Mouse (Mus musculus) embryonic facial prominence, embryonic 12.5 days (tissue): Measurements from ENCODE around the gene Brip1. TPM values are rescaled to one million over a fixed set of nuclear protein-coding genes. Genes with fewer than 3 reads are reported as not detected.
"Not testable (repeated sequence)": the region's sequence is repeated elsewhere in the genome, so short reads cannot be mapped to it uniquely, and the experiment has no call there.

Experiments used
- ATAC-seq: fragments of 200-750 bp; cut with Nextera tagmentation; 2 replicates; pipeline ENCODE4 v1.8.0; 2017; ENCODE audit not compliant: insufficient number of reproducible peaks, insufficient read depth, low FRiP score, low TSS enrichment
- H3K27ac ChIP-seq: fragments of 300-500 bp; sonication (generic); 2 replicates; pipeline ENCODE4 v1.5.1; 2016; ENCODE audit warnings: mild to moderate bottlenecking
- H3K27me3 ChIP-seq: fragments of 300-500 bp; sonication (generic); 2 replicates; pipeline ENCODE4 v1.6.1; 2016; ENCODE audit warnings: mild to moderate bottlenecking, moderate library complexity
- H3K36me3 ChIP-seq: fragments of 300-500 bp; sonication (generic); 2 replicates; pipeline ENCODE4 v1.6.1; 2016; ENCODE audit warnings: mild to moderate bottlenecking
- H3K4me1 ChIP-seq: fragments of 300-500 bp; sonication (generic); 2 replicates; pipeline ENCODE4 v1.6.1; 2016
- H3K4me2 ChIP-seq: fragments of 300-500 bp; sonication (generic); replicated peaks from 2 replicates; pipeline ENCODE4 v1.6.1; 2016; ENCODE audit warnings: mild to moderate bottlenecking, moderate library complexity
- H3K4me3 ChIP-seq: fragments of 300-500 bp; sonication (generic); 2 replicates; pipeline ENCODE4 v1.5.1; 2016; ENCODE audit warnings: mild to moderate bottlenecking
- H3K9ac ChIP-seq: fragments of 300-500 bp; sonication (generic); 2 replicates; pipeline ENCODE4 v1.6.1; 2016; ENCODE audit warnings: mild to moderate bottlenecking, moderate library complexity
- H3K9me3 ChIP-seq: fragments of 300-500 bp; sonication (generic); 2 replicates; pipeline ENCODE4 v1.6.1; 2016; ENCODE audit warnings: mild to moderate bottlenecking, moderate library complexity
- WGBS: fragments of 180-500 bp; shearing (Covaris S2); methylation state at CpG from one replicate; pipeline ENCODE4 v1.1.7; 2016; 5-methylcytosine and 5-hydroxymethylcytosine counted together
- polyA plus RNA-seq: library from polyadenylated mRNA; unstranded; fragments of >200 nt; fragmentation: Nextera tagmentation; extraction: Ambion mirVana; gene quantifications from 2 replicates; pipeline ENCODE4 v1.2.1, GENCODE M21; 2016

Brip1 gene
- polyA plus RNA-seq, 1 experiment from 2014 or later, result 9.3 TPM

DNA sequence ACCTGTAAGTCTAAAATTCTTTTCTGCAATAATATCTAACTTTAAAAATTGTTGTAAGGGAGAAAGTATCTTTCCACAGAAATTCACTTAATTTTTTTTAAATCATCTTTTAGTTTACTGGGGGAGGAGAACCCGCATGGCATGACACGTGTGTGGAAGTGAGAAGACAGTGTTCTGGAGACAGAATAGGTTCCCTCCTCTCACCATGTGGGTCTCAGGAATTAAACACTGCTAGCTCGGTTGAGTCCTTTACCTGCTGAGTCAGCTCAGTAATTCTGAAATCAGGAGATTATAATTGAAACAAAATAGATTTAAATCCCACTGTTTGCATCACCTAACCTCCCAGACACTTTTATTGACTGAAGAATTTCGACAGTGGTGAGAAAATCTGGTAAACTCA, 1.3 kb downstream of the Brip1 start:
- Histone ChIP-seq H3K4me3 (peak overlapping the region; percentile 69; the same call in 1 of the 2 replicates), H3K4me2 (peak overlapping the region; percentile 59), H3K27me3 (no peaks in the 10 kb centered on the region), H3K4me1 (peaks cover 13% of the 10 kb centered on the region), H3K9ac (no peak overlapping the region), H3K9me3 (peaks cover 19% of the 10 kb centered on the region; the same call in 1 of the 2 replicates), H3K27ac (no peak overlapping the region), H3K36me3 (peaks cover 40% of the 10 kb centered on the region)
- no peak for ATAC-seq
- WGBS, result 58% methylated on average over 4 of the region's 4 CpGs

- not testable (repeated sequence) for H3K27ac ChIP-seq, H3K4me3 ChIP-seq, H3K27me3 ChIP-seq, H3K4me2 ChIP-seq, H3K9me3 ChIP-seq, H3K4me1 ChIP-seq, ATAC-seq, H3K9ac ChIP-seq, H3K36me3 ChIP-seq
- WGBS, result 96% methylated on average over 7 of the region's 7 CpGs
Measured at GRCm38 (mm10) chr11:86185224-86185623, 15.8 kb downstream of the Brip1 start.

DNA sequence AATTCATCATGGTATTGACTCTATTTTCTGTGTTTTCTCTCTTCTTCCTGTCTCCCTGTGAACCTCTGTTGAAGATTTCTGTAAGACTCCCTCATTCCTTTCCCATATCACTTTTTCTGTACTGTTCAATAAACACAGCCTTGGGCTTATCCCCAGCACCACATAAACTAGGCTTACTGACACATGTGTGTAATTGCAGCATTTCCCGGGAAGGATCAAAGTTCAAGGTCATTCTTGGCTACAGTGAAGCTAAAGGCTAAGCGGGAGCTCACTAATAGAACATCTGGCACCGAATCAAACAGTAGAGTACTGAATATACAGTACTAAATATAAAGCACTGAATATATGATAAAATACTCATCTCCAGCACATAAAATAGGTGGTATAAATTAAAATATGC, 25.2 kb downstream of the Brip1 start:
- 65% methylated on average over 3 of the region's 3 CpGs for WGBS
- Histone ChIP-seq H3K9me3 (no peaks in the 10 kb centered on the region), H3K27ac (no peak overlapping the region), H3K4me2 (no peak overlapping the region), H3K4me1 (no peaks in the 10 kb centered on the region), H3K9ac (no peak overlapping the region), H3K36me3 (no peaks in the 10 kb centered on the region), H3K4me3 (no peak overlapping the region), H3K27me3 (no peaks in the 10 kb centered on the region)
- no peak for ATAC-seq

DNA sequence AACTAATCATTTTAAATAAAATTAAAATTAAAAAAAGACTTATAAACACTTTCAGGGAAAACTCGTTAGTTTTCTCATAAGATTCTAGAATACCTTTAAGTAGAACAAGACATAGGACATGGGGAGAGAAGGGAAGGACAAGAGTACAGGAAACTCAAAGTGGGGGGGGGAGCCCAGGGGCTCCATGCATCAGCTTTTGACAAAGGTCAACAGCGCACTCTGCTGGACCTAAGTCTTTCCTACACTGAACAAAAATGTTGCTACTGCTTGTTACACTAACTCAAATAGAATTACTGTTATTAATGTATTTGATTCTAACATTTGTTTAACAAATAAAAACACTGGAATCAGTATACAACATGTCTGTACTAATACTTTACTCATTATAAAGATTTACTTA, 26.8 kb downstream of the Brip1 start:
- Histone ChIP-seq H3K9me3 (no peaks in the 10 kb centered on the region), H3K27me3 (no peaks in the 10 kb centered on the region), H3K27ac (no peak overlapping the region), H3K9ac (no peak overlapping the region), H3K4me3 (no peak overlapping the region), H3K4me2 (no peak overlapping the region), H3K4me1 (no peaks in the 10 kb centered on the region), H3K36me3 (no peaks in the 10 kb centered on the region)
- 61% methylated on average over 2 of the region's 2 CpGs for WGBS
- ATAC-seq, result no peak

- no peaks in the 10 kb centered on the region for H3K27me3 ChIP-seq
- H3K4me3 ChIP-seq, result no peak overlapping the region
- no peaks in the 10 kb centered on the region for H3K4me1 ChIP-seq
- no peak overlapping the region for H3K27ac ChIP-seq
- H3K36me3 ChIP-seq, result 0 out of 2 replicates have a peak, but pooled peaks cover 3% of the 10 kb centered on the region
- WGBS, result 90% methylated on average over 2 of the region's 2 CpGs
- no peaks in the 10 kb centered on the region for H3K9me3 ChIP-seq
- no peak overlapping the region for H3K9ac ChIP-seq
- H3K4me2 ChIP-seq, result no peak overlapping the region
- no peak for ATAC-seq
Measured at GRCm38 (mm10) chr11:86170743-86171142, 30.2 kb downstream of the Brip1 start.

DNA sequence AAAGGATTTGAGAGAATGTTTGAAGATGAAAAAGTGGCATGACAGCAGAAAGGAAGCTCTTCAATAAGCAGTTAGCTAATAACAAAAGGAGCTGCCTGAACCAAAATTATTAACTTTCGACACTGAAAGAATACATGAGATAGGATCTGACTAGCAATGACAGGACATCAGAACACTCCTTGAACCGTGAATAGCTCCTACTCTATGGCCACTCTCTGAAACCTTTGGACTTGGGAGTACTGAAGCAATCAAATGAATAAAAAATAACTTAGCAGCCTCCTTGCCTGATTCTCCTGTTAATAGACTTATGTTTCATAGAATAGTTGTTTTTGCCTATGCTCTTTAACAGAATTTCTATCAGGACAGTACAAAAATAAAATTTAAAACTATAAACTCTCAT, 40.7 kb downstream of the Brip1 start:
- no peak for ATAC-seq
- no peak overlapping the region for H3K4me3 ChIP-seq
- H3K27ac ChIP-seq, result no peak overlapping the region

DNA sequence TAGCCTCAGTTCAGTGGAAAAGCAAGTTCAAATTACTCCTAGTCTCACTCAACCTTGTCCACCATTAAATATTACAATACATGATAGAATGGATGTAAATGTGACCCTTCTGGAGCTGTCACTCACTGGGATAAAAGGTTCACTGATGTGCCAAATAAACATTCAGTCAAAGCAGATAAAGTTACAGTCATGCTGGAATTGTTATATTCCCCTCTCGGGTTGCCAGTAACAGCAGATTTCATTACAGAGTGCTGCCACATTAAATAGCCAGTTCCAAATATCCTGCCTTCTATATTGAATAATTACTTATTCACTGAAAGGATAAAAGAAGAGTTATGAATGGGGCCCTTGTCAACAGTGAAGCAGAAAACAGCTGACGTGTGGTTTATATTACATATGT, 42.0 kb downstream of the Brip1 start:
- H3K4me2 ChIP-seq, result no peak overlapping the region
- no peaks in the 10 kb centered on the region for H3K36me3 ChIP-seq
- H3K4me1 ChIP-seq, result no peaks in the 10 kb centered on the region
- no peak overlapping the region for H3K27ac ChIP-seq
- WGBS, result 21% methylated on average over 2 of the region's 2 CpGs
- no peaks in the 10 kb centered on the region for H3K9me3 ChIP-seq
- no peak overlapping the region for H3K4me3 ChIP-seq
- no peak overlapping the region for H3K9ac ChIP-seq
- no peak for ATAC-seq
- no peaks in the 10 kb centered on the region for H3K27me3 ChIP-seq

More for the DNA sequence above, 40.7 kb downstream of the Brip1 start:
- Histone ChIP-seq H3K27me3 (no peaks in the 10 kb centered on the region), H3K9ac (no peak overlapping the region), H3K9me3 (no peaks in the 10 kb centered on the region), H3K36me3 (no peaks in the 10 kb centered on the region), H3K4me1 (no peaks in the 10 kb centered on the region), H3K4me2 (no peak overlapping the region)
- 72% methylated on average over 2 of the region's 2 CpGs for WGBS

DNA sequence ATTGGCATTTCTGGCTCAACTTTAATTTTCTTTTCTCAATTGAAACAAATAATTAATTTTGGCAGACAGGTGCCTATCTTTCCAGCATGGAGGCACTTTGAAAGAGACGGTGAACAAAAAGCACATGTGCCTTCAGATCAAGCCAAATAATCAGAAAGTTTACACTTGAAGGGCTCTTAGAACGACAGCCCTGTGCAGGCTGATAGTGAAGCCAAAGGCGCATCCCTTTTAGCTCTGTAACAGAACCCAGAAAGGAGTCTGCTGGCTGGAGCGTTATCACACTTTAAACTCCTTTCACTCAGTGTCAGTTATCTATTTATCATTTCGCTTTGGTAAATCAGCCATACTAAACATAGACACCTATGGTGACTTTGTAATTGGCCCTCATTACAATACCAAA, 45.4 kb downstream of the Brip1 start:
- no peak overlapping the region for H3K4me3 ChIP-seq
- H3K27me3 ChIP-seq, result no peaks in the 10 kb centered on the region
- 0 out of 2 replicates have a peak, but pooled peaks cover 4% of the 10 kb centered on the region for H3K36me3 ChIP-seq
- H3K27ac ChIP-seq, result no peak overlapping the region
- 83% methylated on average over 5 of the region's 5 CpGs for WGBS
- H3K9me3 ChIP-seq, result no peaks in the 10 kb centered on the region
- no peaks in the 10 kb centered on the region for H3K4me1 ChIP-seq
- H3K9ac ChIP-seq, result no peak overlapping the region
- ATAC-seq, result no peak
- no peak overlapping the region for H3K4me2 ChIP-seq

- no peaks in the 10 kb centered on the region for H3K9me3 ChIP-seq
- H3K36me3 ChIP-seq, result no peaks in the 10 kb centered on the region
- no peak overlapping the region for H3K27ac ChIP-seq
- H3K4me1 ChIP-seq, result no peaks in the 10 kb centered on the region
- H3K9ac ChIP-seq, result no peak overlapping the region
- no peaks in the 10 kb centered on the region for H3K27me3 ChIP-seq
- H3K4me2 ChIP-seq, result no peak overlapping the region
- no peak overlapping the region for H3K4me3 ChIP-seq
- 90% methylated on average over 3 of the region's 3 CpGs for whole genome bisulfite sequencing
- ATAC-seq, result no peak
Measured at GRCm38 (mm10) chr11:86131324-86131723, 69.7 kb downstream of the Brip1 start.

- H3K4me3 ChIP-seq, result no peak overlapping the region
- no peaks in the 10 kb centered on the region for H3K27me3 ChIP-seq
- H3K9me3 ChIP-seq, result no peaks in the 10 kb centered on the region
- no peak for ATAC-seq
- H3K4me2 ChIP-seq, result no peak overlapping the region
- no peak overlapping the region for H3K27ac ChIP-seq
- no peaks in the 10 kb centered on the region for H3K4me1 ChIP-seq
- WGBS, result 88% methylated on average over 7 of the region's 7 CpGs
- H3K9ac ChIP-seq, result no peak overlapping the region
- H3K36me3 ChIP-seq, result no peaks in the 10 kb centered on the region
Measured at GRCm38 (mm10) chr11:86117078-86117869, 83.7 kb downstream of the Brip1 start.

DNA sequence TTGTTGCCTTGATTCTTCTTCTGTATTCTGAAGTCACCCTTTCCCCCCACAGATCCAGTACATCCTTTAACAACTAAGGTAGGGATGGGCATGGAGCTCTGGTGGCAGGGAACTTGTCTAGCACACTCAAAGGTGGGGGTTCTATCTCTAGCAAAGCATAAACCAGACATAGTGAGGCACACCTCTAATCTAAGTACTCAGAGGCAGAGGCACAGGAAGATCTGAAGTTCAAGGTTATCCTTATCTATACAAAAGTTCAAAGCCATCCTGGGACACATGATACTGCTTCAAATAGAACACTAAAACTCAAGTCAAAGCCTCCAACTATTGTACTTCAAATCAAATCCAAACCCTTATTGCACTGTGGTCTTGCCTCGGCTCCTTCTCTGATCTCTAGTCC, 85.0 kb downstream of the Brip1 start:
- no peak for ATAC-seq
- 86% methylated on average over 1 of the region's 1 CpGs for WGBS

GRCm38 (mm10) chr11:86107276-86107675, 93.7 kb downstream of the Brip1 start:
- 86% methylated on average over 4 of the region's 4 CpGs for WGBS
- H3K27ac ChIP-seq, result no peak overlapping the region
- no peak overlapping the region for H3K9ac ChIP-seq
- no peaks in the 10 kb centered on the region for H3K9me3 ChIP-seq
- H3K4me2 ChIP-seq, result no peak overlapping the region
- H3K4me1 ChIP-seq, result no peaks in the 10 kb centered on the region
- no peak for ATAC-seq
- no peaks in the 10 kb centered on the region; the same call in 1 of the 2 replicates for H3K36me3 ChIP-seq
- H3K27me3 ChIP-seq, result no peaks in the 10 kb centered on the region
- H3K4me3 ChIP-seq, result no peak overlapping the region

More for the DNA sequence above, 85.0 kb downstream of the Brip1 start:
- H3K9me3 ChIP-seq, result no peaks in the 10 kb centered on the region
- H3K4me3 ChIP-seq, result no peak overlapping the region
- no peaks in the 10 kb centered on the region for H3K27me3 ChIP-seq
- no peaks in the 10 kb centered on the region for H3K4me1 ChIP-seq
- H3K4me2 ChIP-seq, result no peak overlapping the region
- H3K27ac ChIP-seq, result no peak overlapping the region
- H3K9ac ChIP-seq, result no peak overlapping the region
- no peaks in the 10 kb centered on the region for H3K36me3 ChIP-seq
